Mouse (Mus musculus): ENCODE data around the gene Gm7324.
"Not testable (repeated sequence)": the region's sequence is repeated elsewhere in the genome, so short reads cannot be mapped to it uniquely, and the experiment has no call there.

Gene Gm7324

GRCm38 (mm10) chr14:43697621-43698020 lies at the start of gene Gm7324:
TSS of gene Gm7324 (plus strand) at chr14:43697828.
- DNase-seq = not testable (repeated sequence)

- not testable (repeated sequence) for DNase-seq
These were observed 20.5 kb upstream of the Gm7324 start, which contains the start of gene Gm8165 for GRCm38 (mm10) chr14:43677099-43677498. TSS of gene Gm8165 (minus strand) at chr14:43677199.

- not testable (repeated sequence) for DNase-seq
These were observed 29.8 kb downstream of the Gm7324 start, which contains the start of gene Gm16506 for GRCm38 (mm10) chr14:43727385-43727784. TSS of gene Gm16506 (minus strand) at chr14:43727485.

- not testable (repeated sequence) for DNase-seq
These were observed 49.9 kb downstream of the Gm7324 start, which contains the start of gene Gm6526 for GRCm38 (mm10) chr14:43747566-43747965. TSS of gene Gm6526 (plus strand) at chr14:43747866.
